Mouse (Mus musculus): ENCODE data around the gene Stk16.
A peak's percentile ranks its signal among the peaks of the same experiment; 100 is the strongest.

Gene Stk16

GRCm38 (mm10) chr1:75210136-75211087, at the start of gene Stk16, which contains the start of gene Glb1l:
Gene Stk16 (plus strand): TSS chr1:75210838.
Gene Glb1l (minus strand): TSS chr1:75210813.
- DNase-seq = peak; percentile 88 to 94

GRCm38 (mm10) chr1:75168093-75168471, 42.6 kb upstream of the Stk16 start:
- no peak for DNase-seq

GRCm38 (mm10) chr1:75168472-75169464, 41.9 kb upstream of the Stk16 start, which contains the start of gene Zfand2b:
Gene Zfand2b (plus strand): TSS chr1:75168646.
- DNase-seq = peak; percentile 95 to 96

- no peak for DNase-seq
These were observed 31.1 kb upstream of the Stk16 start for GRCm38 (mm10) chr1:75179334-75180104.

- DNase-seq = peak; percentile 75 to 81
These were observed 30.5 kb upstream of the Stk16 start, which contains the start of gene Abcb6 for GRCm38 (mm10) chr1:75180105-75180590. Gene Abcb6 (minus strand): TSS chr1:75180392.

- no peak for DNase-seq
These were observed 29.9 kb upstream of the Stk16 start for GRCm38 (mm10) chr1:75180741-75181140.

GRCm38 (mm10) chr1:75181377-75181870, 29.2 kb upstream of the Stk16 start:
- no peak for DNase-seq

- DNase-seq = no peak
These were observed 28.5 kb upstream of the Stk16 start for GRCm38 (mm10) chr1:75182160-75182559.

- no peak for DNase-seq
These were observed 25.1 kb upstream of the Stk16 start for GRCm38 (mm10) chr1:75185495-75185894.

- DNase-seq = no peak
These were observed 23.5 kb upstream of the Stk16 start for GRCm38 (mm10) chr1:75187126-75187525.

- no peak for DNase-seq
These were observed 22.6 kb upstream of the Stk16 start for GRCm38 (mm10) chr1:75187914-75188483.

- DNase-seq = no peak
These were observed 20.1 kb upstream of the Stk16 start for GRCm38 (mm10) chr1:75190577-75190976.

GRCm38 (mm10) chr1:75191258-75191621, 19.4 kb upstream of the Stk16 start:
- peak in 1 of 2 experiments; percentile 38 for DNase-seq

GRCm38 (mm10) chr1:75191622-75192402, 18.8 kb upstream of the Stk16 start, which contains the start of the genes Ankzf1 and Atg9a:
Gene Ankzf1 (plus strand): TSS chr1:75192151.
Gene Atg9a (minus strand): TSS chr1:75192196.
- DNase-seq = peak; percentile 91 to 98

- no peak for DNase-seq
These were observed 18.2 kb upstream of the Stk16 start for GRCm38 (mm10) chr1:75192452-75192851.

GRCm38 (mm10) chr1:75201236-75201635, 9.4 kb upstream of the Stk16 start:
- no peak for DNase-seq

GRCm38 (mm10) chr1:75208967-75209678, 1.5 kb upstream of the Stk16 start:
- DNase-seq = peak in 1 of 2 experiments; percentile 25

- DNase-seq = no peak
These were observed 587 bp downstream of the Stk16 start for GRCm38 (mm10) chr1:75211141-75211708.

- DNase-seq = no peak
These were observed 1.9 kb downstream of the Stk16 start for GRCm38 (mm10) chr1:75212542-75212941.
